Mouse (Mus musculus) neutrophil, adult 5-6 weeks (primary cell): Measurements from ENCODE around the gene Kcnn3. TPM values are rescaled to one million over a fixed set of nuclear protein-coding genes. Genes with fewer than 3 reads are reported as not detected.

Experiments
- ATAC-seq: fragments of 151-379, 151-347 bp; 2 replicates; pipeline ENCODE4 v1.8.0; 2017; ENCODE audit warnings: mild to moderate bottlenecking, moderate TSS enrichment; ENCODE audit not compliant: insufficient number of reproducible peaks, poor library complexity, low FRiP score, severe bottlenecking; ENCODE audit errors: extremely low read depth
- total RNA-seq: library from RNA; stranded (forward); fragments of 200-1000 nt; gene quantifications from 2 replicates; pipeline ENCODE4 v1.2.3, GENCODE M21; 2017

The Kcnn3 gene
- total RNA-seq, 1 experiment from 2014 or later, result not detected

DNA sequence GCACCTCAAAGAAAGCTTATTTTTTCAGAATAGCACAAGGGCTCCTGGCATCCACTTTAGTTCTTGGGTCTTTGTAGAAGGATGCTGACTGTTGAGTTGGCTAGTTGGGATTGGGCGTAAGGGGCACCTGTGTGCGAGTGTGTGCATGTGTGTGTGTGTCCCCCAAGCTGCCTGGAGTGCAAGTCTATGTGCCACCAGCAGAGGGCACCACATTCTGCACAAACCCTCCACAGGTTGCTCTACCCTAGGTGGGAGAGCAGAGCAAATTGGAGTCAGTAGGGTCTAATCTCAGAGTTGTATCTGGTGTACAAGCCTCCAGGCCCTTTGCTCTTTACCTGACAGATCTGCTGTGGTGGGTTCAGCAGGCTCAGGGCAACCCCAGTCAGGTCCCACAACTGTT, 7.7 kb upstream of the Kcnn3 start:
- ATAC-seq, result no peak

DNA sequence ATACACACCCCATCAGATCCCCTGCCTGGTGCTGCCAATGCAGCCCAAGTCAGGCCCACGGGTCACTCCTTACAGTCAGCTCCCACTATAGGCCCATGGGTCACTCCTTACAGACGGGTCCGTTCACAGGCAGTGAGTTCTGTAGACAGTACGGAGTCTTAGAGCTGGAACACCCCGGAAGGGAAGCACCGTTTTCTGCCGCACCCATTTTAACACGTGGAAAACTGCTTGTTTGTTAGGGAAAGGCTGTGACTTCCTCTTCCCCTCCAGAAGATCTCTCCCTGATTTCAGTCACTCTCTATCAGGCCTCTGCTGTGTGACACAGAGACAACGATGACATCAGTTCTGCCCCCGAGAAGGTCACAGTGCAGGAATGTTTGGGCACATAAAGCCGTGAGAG, 4.5 kb upstream of the Kcnn3 start:
- no peak for ATAC-seq

DNA sequence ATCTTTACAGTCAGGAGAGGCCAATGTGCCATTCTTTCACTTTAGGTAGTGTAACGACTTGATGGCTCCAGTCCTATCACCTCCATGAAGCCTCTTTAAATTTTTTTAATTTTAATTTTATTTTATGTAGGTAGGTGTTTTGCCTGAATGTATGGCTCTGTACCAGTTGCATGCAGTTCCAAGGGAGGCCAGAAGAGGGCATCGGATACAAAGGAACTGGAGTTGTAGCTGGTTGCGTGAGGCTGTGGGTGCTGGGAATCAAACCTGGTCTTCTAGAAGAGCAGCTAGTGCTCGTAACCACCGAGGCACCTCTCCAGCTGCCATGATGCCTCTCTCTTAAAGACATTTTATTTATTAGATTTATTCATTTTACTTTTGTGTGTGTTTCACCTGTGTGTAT, 3.6 kb upstream of the Kcnn3 start:
- ATAC-seq, result no peak

DNA sequence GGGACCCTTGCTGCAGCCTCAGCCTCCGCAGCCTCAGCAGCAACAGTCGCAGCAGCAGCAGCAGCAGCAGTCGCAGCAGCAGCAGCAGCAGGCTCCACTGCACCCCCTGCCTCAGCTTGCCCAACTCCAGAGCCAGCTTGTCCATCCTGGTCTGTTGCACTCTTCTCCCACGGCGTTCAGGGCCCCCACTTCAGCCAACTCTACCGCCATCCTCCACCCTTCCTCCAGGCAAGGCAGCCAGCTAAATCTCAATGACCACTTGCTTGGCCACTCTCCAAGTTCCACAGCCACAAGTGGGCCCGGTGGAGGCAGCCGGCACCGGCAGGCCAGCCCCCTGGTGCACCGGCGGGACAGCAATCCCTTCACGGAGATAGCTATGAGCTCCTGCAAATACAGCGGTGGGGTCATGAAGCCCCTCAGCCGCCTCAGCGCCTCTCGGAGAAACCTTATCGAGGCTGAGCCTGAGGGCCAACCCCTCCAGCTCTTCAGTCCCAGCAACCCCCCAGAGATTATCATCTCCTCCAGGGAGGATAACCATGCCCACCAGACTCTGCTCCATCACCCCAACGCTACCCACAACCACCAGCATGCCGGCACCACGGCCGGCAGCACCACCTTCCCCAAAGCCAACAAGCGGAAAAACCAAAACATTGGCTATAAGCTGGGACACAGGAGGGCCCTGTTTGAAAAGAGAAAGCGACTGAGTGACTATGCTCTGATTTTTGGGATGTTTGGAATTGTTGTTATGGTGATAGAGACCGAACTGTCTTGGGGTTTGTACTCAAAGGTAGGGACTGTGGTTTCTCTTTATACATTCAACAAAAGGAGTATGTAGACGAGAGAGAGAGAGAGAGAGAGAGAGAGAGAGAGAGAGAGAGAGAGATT, 896 bp downstream of the Kcnn3 start:
- ATAC-seq, result no peak

DNA sequence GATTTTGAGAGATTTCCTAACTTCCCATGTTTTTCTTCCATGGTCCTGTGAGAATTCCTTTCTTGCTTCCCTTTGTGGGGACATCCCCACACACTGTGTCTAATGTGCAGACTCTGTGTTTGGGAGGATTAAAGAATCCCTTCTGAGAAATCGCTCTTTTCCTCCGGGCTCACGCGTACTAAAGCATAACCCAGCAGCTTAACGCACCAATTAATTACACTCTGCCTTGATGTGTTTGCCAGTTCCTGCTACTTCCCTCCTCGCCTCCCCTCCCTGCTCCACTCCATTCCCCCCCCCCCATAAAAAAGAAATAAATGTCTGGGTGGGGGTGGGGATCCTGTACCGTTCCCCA, 1.5 kb downstream of the Kcnn3 start:
- ATAC-seq, result no peak

DNA sequence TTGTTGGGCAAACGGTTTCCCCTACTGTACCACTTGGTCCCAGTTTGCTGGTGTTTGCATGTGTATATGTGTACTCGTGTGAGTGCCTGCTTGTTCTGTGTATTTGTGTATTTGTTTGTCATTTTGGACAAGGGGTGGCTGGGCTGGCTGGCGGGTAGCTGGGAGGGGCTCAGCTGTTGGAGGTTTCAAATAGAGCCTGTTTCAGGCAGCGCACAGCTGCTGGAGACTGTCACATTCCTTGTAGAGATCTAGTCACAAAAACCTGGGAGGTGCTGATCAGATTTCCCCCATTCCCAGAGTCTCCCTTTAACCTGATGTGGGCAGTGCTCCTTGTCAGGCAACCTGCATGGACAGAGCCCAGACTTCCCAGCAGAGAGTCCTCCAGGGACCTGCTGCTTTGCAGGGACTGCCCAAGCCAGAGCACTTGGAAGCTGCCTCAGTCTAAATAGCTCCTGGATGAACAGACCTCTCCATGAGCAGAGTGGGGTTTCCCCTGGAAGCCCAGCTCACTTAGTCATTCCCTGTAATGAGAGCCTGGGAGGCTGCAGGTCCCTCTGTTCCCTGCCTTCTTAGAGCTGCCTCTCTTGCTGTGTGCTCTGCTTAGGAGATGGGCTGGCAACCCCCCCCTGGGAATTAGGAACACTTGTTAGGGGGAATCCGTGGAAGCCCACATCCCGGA, 2.6 kb downstream of the Kcnn3 start:
- ATAC-seq, result no peak

DNA sequence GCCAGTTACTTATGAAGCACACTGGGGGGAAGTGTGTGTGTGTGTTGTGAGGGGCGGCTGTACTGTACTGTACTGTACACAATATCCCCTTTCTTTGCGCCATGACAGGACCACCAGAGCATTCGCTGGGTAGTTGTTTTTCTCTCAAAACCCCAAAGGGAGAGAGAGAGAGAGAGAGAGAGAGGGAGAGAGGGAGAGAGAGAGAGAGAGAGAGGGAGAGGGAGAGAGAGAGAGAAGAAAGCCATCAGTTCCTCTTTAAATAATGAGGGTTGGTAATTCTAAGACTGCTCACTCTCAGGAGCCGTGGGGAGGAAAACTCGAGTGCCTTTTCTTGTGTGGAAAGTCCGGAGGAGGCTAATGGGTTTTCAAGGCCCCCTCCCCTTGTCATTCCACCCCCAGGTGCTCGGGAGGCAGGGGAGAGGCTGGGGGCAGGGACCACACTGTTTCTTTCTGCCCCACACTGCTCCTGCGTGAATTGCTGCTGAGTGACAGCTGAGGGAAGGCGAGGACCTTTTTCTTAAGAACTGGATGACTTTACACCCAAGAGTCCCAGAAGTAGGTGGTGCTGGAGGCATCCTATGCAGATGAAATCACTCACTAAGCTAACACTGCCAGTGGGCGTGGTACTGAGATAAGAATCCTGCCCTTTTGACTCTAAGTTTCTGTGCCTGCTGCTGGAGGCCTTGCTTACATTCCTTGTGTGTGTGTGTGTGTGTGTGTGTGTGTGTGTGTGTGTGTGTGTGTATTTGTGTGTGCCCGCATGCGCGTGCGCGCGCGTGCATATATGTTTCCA, 6.5 kb downstream of the Kcnn3 start:
- no peak for ATAC-seq

DNA sequence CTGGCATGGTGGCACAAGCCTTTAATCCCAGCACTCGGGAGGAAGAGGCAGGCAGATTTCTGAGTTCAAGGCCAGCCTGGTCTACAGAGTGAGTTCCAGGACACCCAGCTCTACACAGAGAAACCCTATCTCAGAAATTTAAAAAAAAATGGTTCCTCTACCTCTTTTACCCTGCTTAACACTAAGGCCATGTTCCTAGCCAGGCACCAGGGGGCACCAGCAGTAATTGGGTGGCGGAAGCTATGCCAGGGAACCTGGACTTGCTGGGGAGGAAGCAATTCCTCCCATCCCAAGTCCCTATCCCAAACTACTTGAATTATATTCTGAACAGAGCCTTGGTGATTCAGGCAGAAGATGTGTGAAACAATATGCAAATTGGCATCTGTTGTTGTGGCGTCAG, 9.8 kb downstream of the Kcnn3 start:
- no peak for ATAC-seq

DNA sequence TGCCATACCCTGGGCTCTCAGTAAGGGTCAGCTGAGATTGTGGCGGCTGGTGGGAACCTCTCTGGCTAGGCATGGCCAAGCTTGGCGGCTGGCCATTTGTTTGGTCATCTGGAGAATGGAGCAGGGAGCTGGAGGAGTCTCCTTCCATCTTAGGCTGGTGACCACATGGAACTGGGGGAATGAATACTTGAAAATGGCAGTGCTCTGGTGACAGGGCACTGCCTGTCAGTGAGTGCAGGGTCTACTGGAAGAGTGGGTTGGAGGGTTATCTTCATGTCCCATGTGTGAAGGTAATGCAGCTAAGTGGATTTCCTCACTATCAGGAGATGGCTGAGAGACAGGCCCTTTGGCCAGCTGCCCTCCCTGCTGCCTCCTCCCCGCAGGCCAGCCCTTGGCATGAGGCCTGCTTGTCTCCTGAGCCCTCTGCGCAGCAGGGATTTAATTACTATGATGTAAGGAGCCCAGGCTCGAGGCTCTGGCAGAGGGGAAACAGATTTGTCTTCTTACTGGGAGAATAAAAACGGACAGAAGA, 14.7 kb downstream of the Kcnn3 start:
- ATAC-seq, result no peak

DNA sequence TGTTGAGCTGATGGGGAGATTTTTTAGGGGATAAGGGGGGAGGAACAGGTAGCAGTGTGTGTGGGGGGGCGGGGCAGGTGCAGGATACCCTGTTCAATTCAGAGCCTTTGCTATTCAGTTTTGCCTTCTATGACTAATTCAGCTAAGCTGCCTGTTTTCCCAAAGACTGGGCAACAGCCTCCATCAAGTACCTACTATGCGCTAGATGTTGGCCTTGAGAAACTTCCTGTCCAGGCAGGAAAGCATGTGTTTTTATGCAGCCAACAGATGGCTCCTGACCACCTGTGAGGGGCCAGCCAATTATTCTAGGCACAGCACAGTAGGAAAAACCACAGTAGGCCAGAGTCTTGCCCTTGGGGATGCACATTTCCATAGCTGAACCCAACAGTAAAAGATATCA, 15.2 kb downstream of the Kcnn3 start:
- ATAC-seq, result no peak

DNA sequence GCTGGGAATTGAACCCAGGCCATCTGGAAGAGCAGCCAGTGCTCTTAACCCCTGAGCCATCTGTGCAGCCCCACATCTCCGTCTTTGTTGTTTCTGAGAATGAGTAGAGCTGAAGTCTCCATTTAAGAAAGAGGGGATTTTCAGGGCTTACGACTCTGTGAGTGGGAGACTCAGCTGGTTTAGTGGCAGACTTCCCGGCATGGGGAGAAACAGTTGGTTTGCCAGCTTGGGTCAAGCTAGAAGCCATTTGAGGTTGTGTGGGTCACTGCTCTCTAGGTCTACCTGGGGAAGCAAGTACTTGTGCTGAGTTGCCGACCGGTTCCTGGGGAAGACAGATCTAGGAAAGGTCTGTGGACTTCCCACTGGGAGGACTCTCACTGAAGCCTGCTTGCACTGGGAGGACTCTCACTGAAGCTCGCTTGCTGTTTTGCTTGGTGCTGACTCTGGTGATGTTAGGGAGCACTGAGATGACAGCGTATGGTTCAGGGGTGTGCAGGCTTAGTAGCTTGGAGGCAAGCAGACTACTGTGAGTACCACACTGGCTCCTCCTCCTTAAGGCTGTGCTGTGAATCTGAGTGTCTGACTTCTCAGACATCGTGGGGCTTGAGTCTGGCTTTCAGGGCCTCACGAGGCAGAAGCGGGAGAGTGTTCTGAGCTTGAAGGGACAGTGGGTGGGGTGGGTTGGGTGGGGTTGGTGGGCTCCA, 19.2 kb downstream of the Kcnn3 start:
- no peak for ATAC-seq

DNA sequence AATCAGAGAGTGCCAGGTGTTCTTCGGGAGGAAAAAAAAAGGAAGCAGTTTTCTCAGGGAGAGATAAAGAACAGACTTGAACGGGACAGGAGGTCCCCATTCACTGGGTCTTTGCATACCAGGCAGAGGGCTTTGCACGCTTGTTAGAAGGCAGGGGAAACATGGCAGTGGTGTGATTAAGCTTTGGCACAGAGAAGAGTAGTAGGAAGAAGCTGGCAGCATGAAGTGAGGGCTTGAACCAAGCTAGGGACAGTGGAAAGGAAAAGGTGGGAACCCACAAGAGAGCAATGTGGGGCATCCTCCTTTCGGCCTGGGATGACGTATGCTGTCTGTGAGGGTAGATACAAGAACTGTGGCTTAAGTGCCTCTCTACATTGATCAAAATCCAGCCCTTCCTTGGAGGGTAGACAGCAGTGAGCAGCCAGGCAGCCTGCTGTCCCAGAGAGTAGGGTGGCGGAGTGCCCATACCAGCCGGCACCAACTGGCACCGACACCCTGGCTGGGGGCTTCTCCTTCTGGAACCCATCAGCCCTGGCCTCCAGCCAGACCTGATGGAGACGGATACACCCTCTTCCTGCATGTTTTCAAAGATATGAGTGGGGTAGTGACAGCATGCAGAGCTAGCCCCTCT, 19.9 kb downstream of the Kcnn3 start:
- ATAC-seq, result no peak; the same call in 1 of the 2 replicates

DNA sequence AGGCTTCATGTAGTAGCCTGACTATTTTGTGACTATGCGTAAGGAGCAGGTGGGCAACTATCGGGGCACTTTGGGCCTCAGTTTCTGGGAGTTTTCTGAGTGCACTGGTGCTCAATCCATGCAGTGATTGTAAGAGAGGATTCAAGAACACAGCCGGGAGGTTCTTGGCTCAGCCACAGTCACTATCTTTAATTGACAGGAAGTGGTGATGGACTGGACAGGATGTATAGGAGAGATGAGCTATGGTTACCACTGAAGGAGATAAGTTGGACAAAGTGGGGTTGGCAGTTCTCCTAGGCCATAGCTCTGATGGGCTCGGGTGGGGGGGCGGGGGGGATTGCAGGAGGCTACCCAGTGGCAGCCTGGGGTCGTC, 20.4 kb downstream of the Kcnn3 start:
- no peak for ATAC-seq

DNA sequence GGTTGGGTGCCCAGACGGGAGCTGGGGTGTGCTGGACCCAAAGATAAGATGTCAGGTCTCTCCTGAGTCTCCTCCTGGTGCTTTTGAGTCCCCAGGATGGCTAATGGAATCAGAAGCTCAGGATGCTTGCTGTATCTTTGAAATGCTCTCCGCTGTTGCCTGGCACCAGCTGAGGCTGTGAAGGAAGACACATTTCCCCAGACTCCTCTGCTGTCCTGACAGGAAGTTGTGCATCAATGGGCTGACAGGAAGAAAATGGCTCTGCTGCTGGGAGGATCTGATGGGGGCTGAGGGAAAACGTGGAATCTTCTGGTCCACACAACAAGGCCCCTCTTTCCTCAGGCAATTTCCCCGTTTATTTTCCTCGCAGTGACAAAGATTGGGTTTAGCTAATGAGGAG, 27.0 kb downstream of the Kcnn3 start:
- ATAC-seq, result no peak

DNA sequence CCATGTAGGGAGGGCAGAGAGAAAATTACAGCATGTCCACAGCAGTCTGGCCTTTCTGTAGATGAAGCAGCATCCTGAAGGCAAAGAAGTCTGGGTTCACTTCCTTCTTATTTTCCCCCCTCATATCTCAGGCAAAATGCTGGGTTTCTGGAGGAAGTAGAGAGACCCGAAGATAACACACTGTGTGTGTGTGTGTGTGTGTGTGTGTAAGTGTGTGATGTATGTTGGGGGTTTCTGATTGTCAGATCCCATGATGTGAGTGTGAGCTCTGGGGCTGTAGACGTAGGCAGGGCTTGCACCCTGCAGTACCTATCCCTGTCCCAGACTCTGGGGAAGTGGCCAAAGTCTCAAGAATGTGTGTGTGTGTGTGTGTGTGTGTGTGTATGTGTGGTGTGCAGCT, 28.8 kb downstream of the Kcnn3 start:
- ATAC-seq, result no peak

DNA sequence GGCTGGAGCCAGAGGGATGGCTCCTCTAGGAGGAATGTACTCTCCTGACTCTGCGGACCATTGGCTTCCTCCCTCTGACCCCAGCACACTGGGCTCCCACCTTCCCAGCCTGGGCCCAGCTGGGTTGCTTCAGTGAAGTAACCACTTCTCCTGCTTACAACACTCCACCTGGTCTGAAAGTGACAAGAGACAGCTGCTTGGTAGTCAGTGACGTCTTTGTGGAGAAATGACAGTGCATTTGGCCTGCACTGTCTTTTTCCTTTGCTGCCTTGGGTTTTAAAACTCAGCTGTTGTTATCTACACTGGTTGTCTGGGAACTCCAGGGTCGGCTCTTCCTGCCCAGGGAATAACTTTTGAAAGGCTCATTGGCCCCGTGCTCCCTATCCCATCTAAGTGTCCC, 29.5 kb downstream of the Kcnn3 start:
- ATAC-seq, result no peak

DNA sequence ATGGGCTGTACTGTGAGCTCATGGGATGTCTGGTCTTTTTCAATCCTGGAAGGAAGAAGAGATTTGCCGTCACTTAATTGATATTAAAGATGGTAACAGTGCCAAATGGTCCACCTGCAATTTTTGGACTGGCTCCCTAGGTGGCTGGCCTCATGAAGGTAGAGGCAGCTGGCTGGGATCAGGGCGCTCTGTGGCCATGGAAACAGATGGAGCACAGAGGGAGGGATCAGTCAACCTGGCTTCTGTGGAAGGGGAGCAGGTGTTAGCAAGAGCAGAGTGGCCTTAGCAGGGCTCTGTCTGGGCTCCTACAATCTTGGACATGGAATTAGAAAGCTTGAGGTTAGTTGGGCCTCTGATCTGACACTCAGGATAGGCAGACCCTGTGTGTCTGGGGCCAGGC, 31.9 kb downstream of the Kcnn3 start:
- ATAC-seq, result no peak

DNA sequence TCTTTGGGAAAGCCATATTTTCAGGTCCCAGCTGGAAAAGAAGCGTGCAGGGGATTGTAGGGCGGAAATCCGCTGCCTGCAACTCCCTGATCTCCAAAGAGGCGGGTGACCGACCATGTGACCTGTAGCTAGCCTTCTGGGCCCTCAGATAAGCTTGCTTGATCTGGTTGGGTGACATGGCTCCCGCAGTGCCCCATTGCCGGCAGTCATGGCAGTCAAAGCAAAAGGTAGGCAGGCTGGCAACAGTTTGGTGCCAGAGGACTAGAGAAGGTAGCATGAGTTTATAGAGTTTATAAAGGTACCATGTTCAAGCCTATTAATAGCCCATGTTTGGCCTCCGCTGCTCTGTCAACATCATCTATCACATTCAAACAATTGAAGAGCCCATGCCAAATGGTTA, 33.5 kb downstream of the Kcnn3 start:
- ATAC-seq, result no peak

DNA sequence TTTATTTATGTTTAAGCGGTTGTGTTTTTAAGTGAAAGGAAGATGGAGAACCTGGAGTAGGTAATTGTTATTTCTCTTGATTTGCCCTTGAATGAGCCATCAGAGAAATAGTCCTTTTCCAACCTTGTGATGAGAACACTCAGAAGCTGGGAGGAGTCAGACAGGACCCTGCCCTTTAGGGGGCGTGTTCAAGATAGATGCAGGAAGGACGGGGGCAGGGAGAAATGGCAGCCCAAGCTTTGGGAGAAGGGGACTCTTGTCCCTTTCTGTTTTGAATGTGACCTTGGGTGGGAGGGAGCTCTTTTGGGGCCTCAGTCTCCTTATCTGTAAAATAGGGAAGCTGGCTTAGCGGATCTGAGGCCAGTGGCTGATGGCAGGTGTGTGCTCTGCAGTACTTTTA, 34.0 kb downstream of the Kcnn3 start:
- ATAC-seq, result no peak
